Mouse (Mus musculus) erythroblast, embryonic 14.5 days (primary cell): ENCODE results near the gene Zfp119b.

Experiments
- GATA1 ChIP-seq: IDR thresholded peaks from 2 replicates; pipeline ENCODE4 v1.6.1; 2012; ENCODE audit warnings: low read length, inconsistent platforms, mixed read lengths
- TAL1 ChIP-seq: IDR thresholded peaks from 3 replicates; pipeline ENCODE4 v1.6.1; 2012; ENCODE audit warnings: low read length, inconsistent platforms, mixed read lengths

GRCm38 (mm10) chr17:55952041-55952440 lies 2.7 kb upstream of the Zfp119b start:
- TF ChIP-seq GATA1 (no peak), TAL1 (no peak)
